Mouse (Mus musculus): Measurements from ENCODE around the gene Bcan. TPM values are rescaled to one million over a fixed set of nuclear protein-coding genes. Genes with fewer than 3 reads are reported as not detected.

Bcan gene
- polyA plus RNA-seq, 1 experiment from 2014 or later = 0.34 TPM

- Histone ChIP-seq H3K4me2 (ENCODE audit: low read depth, low read length) (peak overlapping the region; percentile 100), H3K27ac (ENCODE audit: low read length) (no peak overlapping the region), H3K36me3 (ENCODE audit: control insufficient read depth, insufficient read depth, low read length) (no peaks in the 10 kb centered on the region), H3K9ac (ENCODE audit: low read length) (peak overlapping the region; percentile 60), H3K4me1 (ENCODE audit: control insufficient read depth, insufficient read depth, low read length) (peaks cover 14% of the 10 kb centered on the region), H3K9me3 (replicated peaks; ENCODE audit: control insufficient read depth, low read length) (peaks cover 7% of the 10 kb centered on the region; the same call in 1 of the 2 replicates), H3K4me3 (replicated peaks; ENCODE audit: low read length) (peak overlapping the region; percentile 65), H3K27me3 (ENCODE audit: control insufficient read depth, insufficient read depth, low read length) (peaks cover 63% of the 10 kb centered on the region)
- under 1% methylated on average over 81 of the region's 81 CpGs for WGBS
- 0 out of 2 replicates have a peak, but pooled peaks have one; percentile 37 for ATAC-seq (ENCODE audit: insufficient read depth, low FRiP score)
These were observed 23.4 kb upstream of the Bcan start for GRCm38 (mm10) chr3:88023192-88024074.

GRCm38 (mm10) chr3:88022322-88023191 lies 22.5 kb upstream of the Bcan start:
- H3K9me3 ChIP-seq (replicated peaks; ENCODE audit: control insufficient read depth, low read length) = no peaks in the 10 kb centered on the region
- H3K9ac ChIP-seq (ENCODE audit: low read length) = peak overlapping the region; percentile 60
- ATAC-seq (ENCODE audit: insufficient read depth, low FRiP score) = peak; percentile 91
- H3K27ac ChIP-seq (ENCODE audit: low read length) = no peak overlapping the region
- peak overlapping the region; percentile 100 for H3K4me2 ChIP-seq (ENCODE audit: low read depth, low read length)
- peaks cover 63% of the 10 kb centered on the region for H3K27me3 ChIP-seq (ENCODE audit: control insufficient read depth, insufficient read depth, low read length)
- WGBS = 2% methylated on average over 66 of the region's 66 CpGs
- H3K36me3 ChIP-seq (ENCODE audit: control insufficient read depth, insufficient read depth, low read length) = no peaks in the 10 kb centered on the region
- peaks cover 14% of the 10 kb centered on the region for H3K4me1 ChIP-seq (ENCODE audit: control insufficient read depth, insufficient read depth, low read length)
- H3K4me3 ChIP-seq (replicated peaks; ENCODE audit: low read length) = peak overlapping the region; percentile 65

GRCm38 (mm10) chr3:88010634-88011265 lies 10.7 kb upstream of the Bcan start:
- WGBS = 8% methylated on average over 6 of the region's 6 CpGs
- no peak for ATAC-seq (ENCODE audit: insufficient read depth, low FRiP score)
- Histone ChIP-seq H3K9me3 (replicated peaks; ENCODE audit: control insufficient read depth, low read length) (no peaks in the 10 kb centered on the region; the same call in 1 of the 2 replicates), H3K9ac (ENCODE audit: low read length) (no peak overlapping the region), H3K4me2 (ENCODE audit: low read depth, low read length) (no peak overlapping the region), H3K27me3 (ENCODE audit: control insufficient read depth, insufficient read depth, low read length) (no peaks in the 10 kb centered on the region), H3K4me1 (ENCODE audit: control insufficient read depth, insufficient read depth, low read length) (no peaks in the 10 kb centered on the region), H3K27ac (ENCODE audit: low read length) (no peak overlapping the region), H3K4me3 (replicated peaks; ENCODE audit: low read length) (no peak overlapping the region), H3K36me3 (ENCODE audit: control insufficient read depth, insufficient read depth, low read length) (no peaks in the 10 kb centered on the region)

GRCm38 (mm10) chr3:88005822-88006786 lies 6.1 kb upstream of the Bcan start:
- Histone ChIP-seq H3K36me3 (ENCODE audit: control insufficient read depth, insufficient read depth, low read length) (no peaks in the 10 kb centered on the region), H3K4me1 (ENCODE audit: control insufficient read depth, insufficient read depth, low read length) (no peaks in the 10 kb centered on the region), H3K9ac (ENCODE audit: low read length) (no peak overlapping the region), H3K4me2 (ENCODE audit: low read depth, low read length) (no peak overlapping the region), H3K4me3 (replicated peaks; ENCODE audit: low read length) (no peak overlapping the region), H3K27ac (ENCODE audit: low read length) (no peak overlapping the region), H3K9me3 (replicated peaks; ENCODE audit: control insufficient read depth, low read length) (no peaks in the 10 kb centered on the region; the same call in 1 of the 2 replicates), H3K27me3 (ENCODE audit: control insufficient read depth, insufficient read depth, low read length) (peaks cover 25% of the 10 kb centered on the region)
- ATAC-seq (ENCODE audit: insufficient read depth, low FRiP score) = no peak
- 66% methylated on average over 18 of the region's 18 CpGs for WGBS

GRCm38 (mm10) chr3:88002291-88002976 lies 2.4 kb upstream of the Bcan start:
- ATAC-seq (ENCODE audit: insufficient read depth, low FRiP score) = no peak

GRCm38 (mm10) chr3:88000816-88001595 lies 976 bp upstream of the Bcan start:
- no peaks in the 10 kb centered on the region; the same call in 1 of the 2 replicates for H3K9me3 ChIP-seq (replicated peaks; ENCODE audit: control insufficient read depth, low read length)
- H3K4me1 ChIP-seq (ENCODE audit: control insufficient read depth, insufficient read depth, low read length) = peaks cover 11% of the 10 kb centered on the region
- no peaks in the 10 kb centered on the region for H3K36me3 ChIP-seq (ENCODE audit: control insufficient read depth, insufficient read depth, low read length)
- H3K27ac ChIP-seq (ENCODE audit: low read length) = no peak overlapping the region
- H3K27me3 ChIP-seq (ENCODE audit: control insufficient read depth, insufficient read depth, low read length) = peaks cover 76% of the 10 kb centered on the region
- H3K4me3 ChIP-seq (replicated peaks; ENCODE audit: low read length) = no peak overlapping the region
- no peak overlapping the region for H3K9ac ChIP-seq (ENCODE audit: low read length)
- WGBS = 15% methylated on average over 11 of the region's 11 CpGs
- no peak overlapping the region for H3K4me2 ChIP-seq (ENCODE audit: low read depth, low read length)
- no peak for ATAC-seq (ENCODE audit: insufficient read depth, low FRiP score)

More at GRCm38 (mm10) chr3:88002291-88002976, 2.4 kb upstream of the Bcan start:
- Histone ChIP-seq H3K4me2 (ENCODE audit: low read depth, low read length) (no peak overlapping the region), H3K27ac (ENCODE audit: low read length) (no peak overlapping the region), H3K36me3 (ENCODE audit: control insufficient read depth, insufficient read depth, low read length) (no peaks in the 10 kb centered on the region), H3K9me3 (replicated peaks; ENCODE audit: control insufficient read depth, low read length) (no peaks in the 10 kb centered on the region; the same call in 1 of the 2 replicates), H3K4me1 (ENCODE audit: control insufficient read depth, insufficient read depth, low read length) (peaks cover 11% of the 10 kb centered on the region), H3K27me3 (ENCODE audit: control insufficient read depth, insufficient read depth, low read length) (peaks cover 61% of the 10 kb centered on the region), H3K9ac (ENCODE audit: low read length) (no peak overlapping the region), H3K4me3 (replicated peaks; ENCODE audit: low read length) (no peak overlapping the region)
- 5% methylated on average over 17 of the region's 17 CpGs for WGBS

- no peak overlapping the region for H3K27ac ChIP-seq (ENCODE audit: low read length)
- peak overlapping the region; percentile 43 for H3K4me3 ChIP-seq (replicated peaks; ENCODE audit: low read length)
- H3K4me1 ChIP-seq (ENCODE audit: control insufficient read depth, insufficient read depth, low read length) = peaks cover 11% of the 10 kb centered on the region
- no peak overlapping the region; the same call in 1 of the 2 replicates for H3K9ac ChIP-seq (ENCODE audit: low read length)
- ATAC-seq (ENCODE audit: insufficient read depth, low FRiP score) = no peak
- peak overlapping the region; percentile 60 for H3K4me2 ChIP-seq (ENCODE audit: low read depth, low read length)
- H3K27me3 ChIP-seq (ENCODE audit: control insufficient read depth, insufficient read depth, low read length) = peaks cover 92% of the 10 kb centered on the region
- no peaks in the 10 kb centered on the region for H3K36me3 ChIP-seq (ENCODE audit: control insufficient read depth, insufficient read depth, low read length)
- WGBS = 2% methylated on average over 38 of the region's 38 CpGs
- H3K9me3 ChIP-seq (replicated peaks; ENCODE audit: control insufficient read depth, low read length) = no peaks in the 10 kb centered on the region
These were observed 661 bp downstream of the Bcan start for GRCm38 (mm10) chr3:87999243-87999895.

Measured in stomach, embryonic 16.5 days (tissue).